In the genomic region with DNA sequence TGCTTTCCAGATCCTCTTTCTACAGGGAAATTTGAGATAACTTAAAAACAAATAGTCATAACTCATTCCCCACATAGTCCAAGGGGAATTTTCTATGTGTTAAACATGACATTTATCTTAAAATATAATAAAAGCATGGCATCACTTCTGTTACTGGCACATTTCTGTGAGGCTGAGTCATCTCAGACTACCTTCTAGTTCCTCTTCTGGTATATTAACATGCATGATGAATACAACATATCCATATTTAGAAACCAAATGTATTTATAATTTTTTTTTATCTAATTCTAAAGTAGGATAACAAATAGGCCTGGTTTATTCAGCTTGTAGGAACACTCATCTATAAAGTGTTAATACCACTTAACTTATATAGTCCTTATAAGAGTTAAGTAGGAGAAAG, we compare ENCODE assay signal across 25 mouse cellular contexts. TPM values are rescaled to one million over a fixed set of nuclear protein-coding genes. Genes with fewer than 3 reads are reported as not detected.
A peak's percentile ranks its signal among the peaks of the same experiment; 100 is the strongest.
DNase-seq lines count a peak whose midpoint lies in the region; ATAC-seq and TF ChIP-seq lines count a peak whose summit lies in the region.
"Had no signal": no experiment of that assay in that cellular context is flagged by ENCODE, and none has a peak within 500 bp of the region (broad histone marks: within the 10 kb centered on the region; RNA-seq: fewer than 3 reads in every experiment).

No protein-coding gene starts in this region.

- H3K9me3 ChIP-seq in erythroblast, embryonic 14.5 days (ENCODE audit: control insufficient read depth, low read length) = no peaks in the 10 kb centered on the region
- H3K9me3 ChIP-seq in liver, embryonic 14.5 days (ENCODE audit: control insufficient read depth, low read length) = no peaks in the 10 kb centered on the region
- no peaks in the 10 kb centered on the region for H3K9me3 ChIP-seq in heart, embryonic 12.5 days (replicated peaks)
- H3K9me3 ChIP-seq: embryonic facial prominence, embryonic 13.5 days; forebrain, embryonic 12.5 days; midbrain, embryonic 13.5 days; neural tube, embryonic 13.5 days had no signal

- no peak for TF ChIP-seq CTCF in liver, embryonic 14.5 days (IDR thresholded peaks at IDR 0.05; ENCODE audit: low read depth)

- H3K4me3 ChIP-seq in erythroblast, embryonic 14.5 days (replicated peaks) = peak overlapping the region; percentile 89
- no peak overlapping the region for H3K4me3 ChIP-seq in liver, embryonic 14.5 days (ENCODE audit: insufficient read depth in 1 of 2, low read depth in 2 of 2, low read length in 2 of 2)
- H3K4me3 ChIP-seq in heart, embryonic 12.5 days = no peak overlapping the region
- H3K4me3 ChIP-seq: embryonic facial prominence, embryonic 13.5 days; forebrain, embryonic 12.5 days; midbrain, embryonic 13.5 days; neural tube, embryonic 13.5 days had no signal

- no peaks in the 10 kb centered on the region for H3K27me3 ChIP-seq in erythroblast, embryonic 14.5 days (ENCODE audit: control insufficient read depth)
- H3K27me3 ChIP-seq in liver, embryonic 14.5 days (ENCODE audit: control insufficient read depth, insufficient read depth, low read length) = no peaks in the 10 kb centered on the region
- no peaks in the 10 kb centered on the region for H3K27me3 ChIP-seq in heart, embryonic 12.5 days (replicated peaks)
- H3K27me3 ChIP-seq: embryonic facial prominence, embryonic 13.5 days; forebrain, embryonic 12.5 days; midbrain, embryonic 13.5 days; neural tube, embryonic 13.5 days had no signal

- TF ChIP-seq EP300 in liver, embryonic 14.5 days (IDR thresholded peaks at IDR 0.05; ENCODE audit: low read depth) = no peak

- peak overlapping the region; percentile 84 for H3K4me2 ChIP-seq in liver, embryonic 14.5 days (ENCODE audit: low read depth)
- no peak overlapping the region for H3K4me2 ChIP-seq in heart, embryonic 12.5 days
- H3K4me2 ChIP-seq: embryonic facial prominence, embryonic 13.5 days; forebrain, embryonic 12.5 days; midbrain, embryonic 13.5 days; neural tube, embryonic 13.5 days had no signal

- ATAC-seq in erythroblast, adult 5-6 weeks (replicated peaks; ENCODE audit: low FRiP score, poor library complexity, severe bottlenecking) = no peak
- ATAC-seq in liver, embryonic 14.5 days (ENCODE audit: insufficient read depth) = no peak
- ATAC-seq in heart, embryonic 12.5 days (ENCODE audit: insufficient number of reproducible peaks, low FRiP score) = no peak
- ATAC-seq: activated CD4-positive, CD25-positive, alpha-beta regulatory T cell, adult 4 months; forebrain, postnatal 0 days; hindbrain, embryonic 16.5 days; midbrain, embryonic 13.5 days had no signal

- H3K27ac ChIP-seq in liver, embryonic 14.5 days = no peak overlapping the region
- H3K27ac ChIP-seq in heart, embryonic 12.5 days (ENCODE audit: poor library complexity, severe bottlenecking) = no peak overlapping the region
- H3K27ac ChIP-seq: embryonic facial prominence, embryonic 13.5 days; forebrain, embryonic 12.5 days; kidney, postnatal 0 days; midbrain, embryonic 13.5 days; neural tube, embryonic 13.5 days had no signal

- peaks cover 50% of the 10 kb centered on the region for H3K36me3 ChIP-seq in erythroblast, embryonic 14.5 days (ENCODE audit: control insufficient read depth)
- H3K36me3 ChIP-seq in liver, embryonic 14.5 days (replicated peaks; ENCODE audit: control insufficient read depth, insufficient read depth, low read depth) = peaks cover 16% of the 10 kb centered on the region
- H3K36me3 ChIP-seq in heart, embryonic 12.5 days = peaks cover 33% of the 10 kb centered on the region

- H3K9ac ChIP-seq in liver, embryonic 14.5 days (replicated peaks) = no peak overlapping the region
- H3K9ac ChIP-seq in heart, embryonic 12.5 days = no peak overlapping the region
- H3K9ac ChIP-seq: forebrain, embryonic 12.5 days; forebrain, postnatal 0 days; neural tube, embryonic 13.5 days had no signal

- peaks cover 78% of the 10 kb centered on the region for H3K4me1 ChIP-seq in erythroblast, embryonic 14.5 days (ENCODE audit: control insufficient read depth)
- H3K4me1 ChIP-seq in liver, embryonic 14.5 days (replicated peaks; ENCODE audit: control insufficient read depth in 2 of 2, insufficient read depth in 2 of 2, low read length in 1 of 2) = peaks cover 9 to 30% of the 10 kb centered on the region in 2 experiments
- peaks cover 14% of the 10 kb centered on the region for H3K4me1 ChIP-seq in heart, embryonic 12.5 days (replicated peaks)

- peak; percentile 14 for DNase-seq in NIH3T3 (ENCODE audit: low read depth)
- no peak for DNase-seq in liver, embryonic 14.5 days (ENCODE audit: low read depth in 3 of 3, low spot score in 3 of 3)
- DNase-seq in kidney, adult 9 months = no peak
- DNase-seq in urinary bladder, adult 2 months (ENCODE audit: low spot score) = no peak
- DNase-seq: adrenal gland, adult 8-10 months; cerebellum, adult 11 months; cerebellum, postnatal 10 days; forebrain, postnatal 0 days; gastrocnemius, postnatal 10 days; kidney, adult 18-20 months; kidney, postnatal 4 days; layer of hippocampus, postnatal 36 days; lung, postnatal 4 days; right cerebral cortex, postnatal 4 days; thymus, postnatal 4 days had no signal

RNA-seq across cellular contexts. Expression of gene Dclre1a, which starts 2.0 kb away (rescaled TPM):
- polyA plus RNA-seq in erythroblast, embryonic 14.5 days (2012) = 0.14 and 0.60 TPM in 2 replicates
- total RNA-seq in erythroblast, adult 5-6 weeks (2015; ENCODE audit: low replicate concordance) = 23.4 and 27.3 TPM in 2 replicates
- 13.5 and 16.2 TPM in 2 replicates for total RNA-seq in erythroblast, adult 5-6 weeks (2017; ENCODE audit: low replicate concordance)
- polyA plus RNA-seq in liver, embryonic 14.5 days (2012; rRNA removed) = 8.1 and 12.0 TPM in 2 replicates
- 17.1 and 17.9 TPM in 2 replicates for polyA plus RNA-seq in liver, embryonic 14.5 days (2014; fragmentation: Nextera tagmentation; extraction: Ambion mirVana)
- 10.8 and 14.6 TPM in 2 replicates for polyA plus RNA-seq in heart, embryonic 12.5 days (2016; fragmentation: Nextera tagmentation; extraction: Ambion mirVana)
- 8.6 and 9.5 TPM in 2 replicates for polyA plus RNA-seq in urinary bladder, adult 2 months (2012; rRNA removed)

RNA-seq across cellular contexts. Expression of gene Nhlrc2, which starts 2.0 kb away (rescaled TPM):
- polyA plus RNA-seq in erythroblast, embryonic 14.5 days (2012) = 1.1 and 1.3 TPM in 2 replicates
- total RNA-seq in erythroblast, adult 5-6 weeks (2015; ENCODE audit: low replicate concordance) = 3.8 and 5.9 TPM in 2 replicates
- total RNA-seq in erythroblast, adult 5-6 weeks (2017; ENCODE audit: low replicate concordance) = 6.1 and 8.2 TPM in 2 replicates
- 3.9 and 5.0 TPM in 2 replicates for polyA plus RNA-seq in liver, embryonic 14.5 days (2012; rRNA removed)
- 6.9 and 7.3 TPM in 2 replicates for polyA plus RNA-seq in liver, embryonic 14.5 days (2014; fragmentation: Nextera tagmentation; extraction: Ambion mirVana)
- 15.4 and 17.4 TPM in 2 replicates for polyA plus RNA-seq in heart, embryonic 12.5 days (2016; fragmentation: Nextera tagmentation; extraction: Ambion mirVana)
- 12.1 and 12.7 TPM in 2 replicates for polyA plus RNA-seq in urinary bladder, adult 2 months (2012; rRNA removed)
